Mouse (Mus musculus) thymus, adult 2 months (tissue): ENCODE results near the gene Dnah8. TPM values are rescaled to one million over a fixed set of nuclear protein-coding genes. Genes with fewer than 3 reads are reported as not detected.

ENCODE experiments used
- DNase-seq: peaks from one replicate; pipeline ENCODE4 v3.0.0; 2021
- H3K27ac ChIP-seq: fragments of 200-500 bp; 2 replicates; pipeline ENCODE4 v1.5.1; 2012; ENCODE audit warnings: low read length, control low read depth; ENCODE audit not compliant: control insufficient read depth, insufficient read depth
- H3K27me3 ChIP-seq: fragments of 200-500 bp; 2 replicates; pipeline ENCODE4 v1.6.1; 2012; ENCODE audit warnings: mild to moderate bottlenecking, low read length, moderate library complexity, mixed read lengths; ENCODE audit not compliant: control insufficient read depth, insufficient read depth
- H3K36me3 ChIP-seq: fragments of 200-500 bp; 2 replicates; pipeline ENCODE4 v1.6.1; 2012; ENCODE audit warnings: mild to moderate bottlenecking, low read length, moderate library complexity; ENCODE audit not compliant: control insufficient read depth, insufficient read depth
- H3K4me1 ChIP-seq: fragments of 200-500 bp; replicated peaks from 2 replicates; pipeline ENCODE4 v1.6.1; 2012; ENCODE audit warnings: low read length; ENCODE audit not compliant: control insufficient read depth, insufficient read depth
- H3K4me3 ChIP-seq: fragments of 200-500 bp; 2 replicates; pipeline ENCODE4 v1.5.1; 2012; ENCODE audit warnings: mild to moderate bottlenecking, low read length, control low read depth, moderate library complexity; ENCODE audit not compliant: control insufficient read depth, insufficient read depth
- CTCF ChIP-seq: fragments of 200-500 bp; IDR thresholded peaks from 2 replicates; pipeline ENCODE4 v1.5.1; 2012; ENCODE audit warnings: mild to moderate bottlenecking, control low read depth, low read length, moderate library complexity, borderline replicate concordance; ENCODE audit not compliant: control insufficient read depth, poor library complexity, insufficient read depth; ENCODE audit errors: extremely low read depth
- POLR2A ChIP-seq: fragments of 200-500 bp; IDR thresholded peaks from 2 replicates; pipeline ENCODE4 v1.6.1; 2012; ENCODE audit warnings: mild to moderate bottlenecking, low read length, control low read depth, moderate library complexity; ENCODE audit not compliant: control insufficient read depth, poor library complexity, insufficient read depth; ENCODE audit errors: extremely low read depth
- WGBS: fragments of 180-500 bp; shearing (Covaris S2); methylation state at CpG from one replicate; pipeline ENCODE4 v1.1.7; 2018; 5-methylcytosine and 5-hydroxymethylcytosine counted together
- polyA plus RNA-seq: library from polyadenylated mRNA; depleted of rRNA; stranded (reverse); fragments of >200 nt; gene quantifications from 2 replicates; pipeline ENCODE4 v1.2.3, GENCODE M21; 2012

The Dnah8 gene
- polyA plus RNA-seq, 1 experiment: 58.4 TPM

- Histone ChIP-seq H3K27me3 (no peaks in the 10 kb centered on the region), H3K27ac (no peak overlapping the region), H3K4me1 (no peaks in the 10 kb centered on the region), H3K4me3 (no peak overlapping the region), H3K36me3 (peaks cover 21% of the 10 kb centered on the region)
- no peak for DNase-seq
- no peak for TF ChIP-seq CTCF
- WGBS: 98% methylated on average over 8 of the region's 8 CpGs
These were observed 195.0 kb downstream of the Dnah8 start for GRCm38 (mm10) chr17:30819134-30819533.

DNA sequence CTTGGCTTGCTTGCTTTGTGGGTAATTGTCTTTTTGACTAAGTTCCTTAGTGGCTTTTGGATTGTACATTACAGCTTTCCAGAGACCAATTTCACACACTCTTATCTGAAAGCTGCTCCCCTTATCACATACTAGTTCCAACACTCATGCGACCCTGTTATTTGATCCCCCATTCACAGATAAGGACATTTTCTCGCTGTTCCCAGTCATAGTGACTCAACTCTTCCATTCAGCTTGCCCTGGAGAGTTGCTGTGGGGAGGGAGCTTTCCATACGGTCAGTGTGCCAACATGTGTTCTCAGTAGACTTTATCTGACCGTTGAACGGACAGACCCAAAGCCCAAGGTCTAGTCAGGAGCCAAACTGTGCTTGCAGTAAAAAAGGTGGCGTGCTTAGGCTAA is 197.0 kb downstream of the Dnah8 start:
- WGBS: 91% methylated on average over 6 of the region's 6 CpGs

GRCm38 (mm10) chr17:30824473-30824872 is 200.3 kb downstream of the Dnah8 start:
- DNase-seq: no peak
- no peak overlapping the region for H3K4me3 ChIP-seq
- H3K27ac ChIP-seq: no peak overlapping the region
- WGBS: 93% methylated on average over 7 of the region's 7 CpGs
- H3K36me3 ChIP-seq: peaks cover 1% of the 10 kb centered on the region
- H3K27me3 ChIP-seq: no peaks in the 10 kb centered on the region
- TF ChIP-seq CTCF: no peak
- no peak for TF ChIP-seq POLR2A
- no peaks in the 10 kb centered on the region for H3K4me1 ChIP-seq

More for the DNA sequence above, 197.0 kb downstream of the Dnah8 start:
- DNase-seq: no peak
- H3K4me1 ChIP-seq: no peaks in the 10 kb centered on the region
- H3K27ac ChIP-seq: no peak overlapping the region
- no peak overlapping the region for H3K4me3 ChIP-seq
- no peaks in the 10 kb centered on the region for H3K27me3 ChIP-seq
- no peak for TF ChIP-seq POLR2A
- TF ChIP-seq CTCF: no peak
- H3K36me3 ChIP-seq: peaks cover 14% of the 10 kb centered on the region

GRCm38 (mm10) chr17:30825731-30826304 is 201.7 kb downstream of the Dnah8 start:
- H3K4me3 ChIP-seq: no peak overlapping the region
- 76% methylated on average over 11 of the region's 11 CpGs for WGBS
- no peaks in the 10 kb centered on the region for H3K27me3 ChIP-seq
- H3K27ac ChIP-seq: no peak overlapping the region
- no peaks in the 10 kb centered on the region for H3K4me1 ChIP-seq
- no peak for TF ChIP-seq CTCF
- no peak for TF ChIP-seq POLR2A
- no peaks in the 10 kb centered on the region for H3K36me3 ChIP-seq
- no peak for DNase-seq

GRCm38 (mm10) chr17:30831170-30831569 is 207.0 kb downstream of the Dnah8 start:
- WGBS: 100% methylated on average over 2 of the region's 2 CpGs
- Histone ChIP-seq H3K27ac (no peak overlapping the region), H3K36me3 (no peaks in the 10 kb centered on the region), H3K27me3 (no peaks in the 10 kb centered on the region), H3K4me3 (no peak overlapping the region), H3K4me1 (no peaks in the 10 kb centered on the region)
- no peak for DNase-seq
- TF ChIP-seq POLR2A (no peak), CTCF (no peak)

GRCm38 (mm10) chr17:30835419-30835818 is 211.3 kb downstream of the Dnah8 start:
- no peaks in the 10 kb centered on the region for H3K27me3 ChIP-seq
- TF ChIP-seq POLR2A (no peak), CTCF (no peak)
- H3K4me3 ChIP-seq: no peak overlapping the region
- H3K27ac ChIP-seq: no peak overlapping the region
- DNase-seq: no peak
- no peaks in the 10 kb centered on the region for H3K36me3 ChIP-seq
- H3K4me1 ChIP-seq: no peaks in the 10 kb centered on the region
- 94% methylated on average over 4 of the region's 4 CpGs for WGBS

DNA sequence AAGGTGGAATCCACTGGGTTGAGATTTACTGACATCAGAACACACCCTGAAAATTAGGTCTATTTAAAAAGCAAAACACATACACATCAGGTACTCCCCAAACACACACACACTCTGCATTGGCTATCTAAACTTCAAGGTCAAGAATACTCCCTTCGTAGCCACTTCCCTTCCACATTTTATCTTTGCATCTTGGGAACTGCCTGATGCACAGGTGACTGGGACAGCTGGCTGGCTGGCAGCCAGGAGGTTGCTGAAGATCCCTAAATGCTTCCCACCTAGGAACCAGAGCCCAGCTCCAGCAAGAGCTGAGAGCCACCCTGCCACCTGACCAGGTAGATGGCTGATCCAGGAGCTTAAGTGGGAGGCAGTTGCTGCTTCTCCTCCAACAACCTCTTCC is 212.9 kb downstream of the Dnah8 start:
- Histone ChIP-seq H3K36me3 (no peaks in the 10 kb centered on the region), H3K27ac (no peak overlapping the region), H3K4me1 (peaks cover 3% of the 10 kb centered on the region), H3K27me3 (no peaks in the 10 kb centered on the region), H3K4me3 (no peak overlapping the region)
- TF ChIP-seq POLR2A (no peak), CTCF (no peak)
- no peak for DNase-seq
- 23% methylated on average over 1 of the region's 1 CpGs for WGBS
